8 mouse cellular contexts compared by ENCODE assay signal in the genomic region with DNA sequence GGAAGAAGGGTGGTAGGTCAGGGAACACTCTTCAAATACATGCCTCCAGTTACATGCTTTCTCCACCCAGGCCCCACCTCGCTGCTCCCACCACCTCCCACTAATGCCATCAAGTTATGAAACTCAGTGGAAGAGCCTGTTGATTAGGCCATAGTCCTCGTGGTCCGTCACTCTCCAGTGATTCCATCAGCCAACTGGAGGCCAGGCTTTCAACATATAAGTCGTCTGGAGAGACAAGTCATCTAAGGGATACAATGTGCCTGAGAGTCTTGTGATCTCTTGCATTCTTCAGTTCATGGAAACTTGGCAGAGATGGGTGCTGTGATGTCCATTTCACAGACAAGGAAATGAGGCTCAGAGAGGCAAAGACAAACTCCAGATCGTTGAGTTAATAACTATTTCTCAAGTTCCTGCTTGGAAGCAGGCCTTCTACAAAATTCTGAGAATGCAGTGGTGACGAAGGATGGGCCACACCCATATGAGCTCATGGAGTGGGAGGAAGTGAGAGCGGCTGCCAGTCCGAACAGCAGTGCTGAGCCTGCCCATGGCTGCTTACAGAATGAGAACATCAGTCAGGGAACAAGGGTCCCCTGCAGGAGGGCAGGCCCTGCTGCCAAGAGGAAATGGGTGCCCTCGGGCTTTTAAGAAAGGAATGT. TPM values are rescaled to one million over a fixed set of nuclear protein-coding genes. Genes with fewer than 3 reads are reported as not detected.
DNase-seq lines count a peak whose midpoint lies in the region; ATAC-seq and TF ChIP-seq lines count a peak whose summit lies in the region.

No protein-coding gene starts in this region.

- H3K4me3 ChIP-seq in C2C12 (ENCODE audit: insufficient read depth, poor library complexity, severe bottlenecking) = no peak overlapping the region
- no peak overlapping the region for H3K4me3 ChIP-seq in intestine, embryonic 16.5 days (ENCODE audit: low read length)
- H3K4me3 ChIP-seq in forebrain, embryonic 11.5 days (ENCODE audit: low read depth, low read length) = no peak overlapping the region

- H3K4me2 ChIP-seq in intestine, embryonic 16.5 days (ENCODE audit: low read depth, low read length) = no peak overlapping the region
- H3K4me2 ChIP-seq in forebrain, embryonic 11.5 days (ENCODE audit: low read depth, low read length, severe bottlenecking) = no peak overlapping the region

- no peaks in the 10 kb centered on the region for H3K9me3 ChIP-seq in intestine, embryonic 16.5 days (ENCODE audit: control insufficient read depth, low read length)
- H3K9me3 ChIP-seq in forebrain, embryonic 11.5 days (ENCODE audit: control insufficient read depth, low read length) = no peaks in the 10 kb centered on the region

- no peak overlapping the region for H3K27ac ChIP-seq in intestine, embryonic 16.5 days (ENCODE audit: low read length)
- H3K27ac ChIP-seq in forebrain, embryonic 11.5 days (ENCODE audit: low read depth, low read length) = no peak overlapping the region

- no peaks in the 10 kb centered on the region for H3K27me3 ChIP-seq in C2C12 (ENCODE audit: control insufficient read depth, insufficient read depth, insufficient read length)
- H3K27me3 ChIP-seq in intestine, embryonic 16.5 days (replicated peaks; ENCODE audit: control insufficient read depth, insufficient read depth, low read length) = no peaks in the 10 kb centered on the region
- H3K27me3 ChIP-seq in forebrain, embryonic 11.5 days (ENCODE audit: control insufficient read depth, insufficient read depth, low read length) = no peaks in the 10 kb centered on the region

- H3ac ChIP-seq in C2C12 (ENCODE audit: control insufficient read depth, insufficient read length, low read depth) = no peak overlapping the region

- 52% methylated on average over 9 of the region's 9 CpGs for WGBS in intestine, embryonic 16.5 days
- 80% methylated on average over 9 of the region's 9 CpGs for WGBS in forebrain, embryonic 11.5 days

- no peaks in the 10 kb centered on the region for H3K4me1 ChIP-seq in intestine, embryonic 16.5 days (ENCODE audit: control insufficient read depth, insufficient read depth, low read length)
- no peaks in the 10 kb centered on the region for H3K4me1 ChIP-seq in forebrain, embryonic 11.5 days (replicated peaks; ENCODE audit: control insufficient read depth, insufficient read depth, low read length)

- no peaks in the 10 kb centered on the region for H3K79me3 ChIP-seq in C2C12 (ENCODE audit: low read depth)

- no peaks in the 10 kb centered on the region for H3K36me3 ChIP-seq in C2C12 (ENCODE audit: control insufficient read depth, insufficient read depth)
- H3K36me3 ChIP-seq in intestine, embryonic 16.5 days (ENCODE audit: control insufficient read depth, insufficient read depth, low read length) = no peaks in the 10 kb centered on the region; the same call in 1 of the 2 replicates
- H3K36me3 ChIP-seq in forebrain, embryonic 11.5 days (ENCODE audit: control insufficient read depth, insufficient read depth, low read length) = no peaks in the 10 kb centered on the region; the same call in 1 of the 2 replicates

- TF ChIP-seq CTCF in C2C12 (IDR thresholded peaks at IDR 0.05; ENCODE audit: control insufficient read depth, insufficient read depth, insufficient read length) = no peak

- peak; percentile 10 for DNase-seq in embryo, embryonic 11 days
- no peak for DNase-seq in embryo, embryonic 9.5 days (ENCODE audit: extremely low spot score)
- peak; percentile 80 for DNase-seq in fibroblast of lung, adult 2 months (ENCODE audit: low read depth)
- DNase-seq in lung, postnatal 36 days = peak; percentile 93
- DNase-seq in urinary bladder, postnatal 36 days (ENCODE audit: low spot score in 2 of 2) = peak; percentile 62 to 79
- DNase-seq in forebrain, embryonic 11.5 days (ENCODE audit: low spot score) = no peak

- H3K79me2 ChIP-seq in C2C12 (ENCODE audit: control insufficient read depth, insufficient read depth) = no peaks in the 10 kb centered on the region

- ATAC-seq in intestine, embryonic 16.5 days = peak; percentile 59
- ATAC-seq in forebrain, embryonic 11.5 days (replicated peaks; ENCODE audit: low FRiP score) = no peak

- H3K9ac ChIP-seq in intestine, embryonic 16.5 days (ENCODE audit: low read depth, low read length) = no peak overlapping the region
- H3K9ac ChIP-seq in forebrain, embryonic 11.5 days (ENCODE audit: low read length) = no peak overlapping the region

TF ChIP-seq in C2C12, 6 proteins besides CTCF, POLR2A, EP300 and RAD21:
- TF ChIP-seq CEBPB (IDR thresholded peaks at IDR 0.05; ENCODE audit: low read depth) = no peak
- peak; percentile 22 for TF ChIP-seq MAX (IDR thresholded peaks at IDR 0.05)
- no peak for TF ChIP-seq MYOD1 (IDR thresholded peaks at IDR 0.05; ENCODE audit: control insufficient read depth, insufficient read length, low read depth)
TF ChIP-seq in C2C12: peak in this region for 1.

RNA-seq across cellular contexts. Expression of a gene that starts 40.6 kb away (rescaled TPM):
- polyA plus RNA-seq in C2C12 (2012; fragmentation: generic; extraction: Trizol) = 0.12 TPM
- 17.0 and 17.6 TPM in 2 replicates for polyA plus RNA-seq in intestine, embryonic 16.5 days (2015; fragmentation: Nextera tagmentation; extraction: Ambion mirVana)
- polyA plus RNA-seq in forebrain, embryonic 11.5 days (2014; fragmentation: Nextera tagmentation; extraction: Ambion mirVana) = 18.7 and 22.5 TPM in 2 replicates

Comparison
In these comparisons a context has a peak if more than half of its experiments do, and no peak if none do; other contexts are left out.
1. DNase-seq: peak in embryo, embryonic 11 days (single experiment), fibroblast of lung, adult 2 months (single experiment), lung, postnatal 36 days (single experiment) and urinary bladder, postnatal 36 days (2 of 2); none in embryo, embryonic 9.5 days (single experiment) and forebrain, embryonic 11.5 days (single experiment).
2. RNA of a gene that starts 40.6 kb away (polyA plus RNA-seq): 18.7 to 22.5 TPM in forebrain, embryonic 11.5 days and 17.0 to 17.6 TPM in intestine, embryonic 16.5 days; 0.12 TPM in C2C12 (single experiment); every median in the first group is over 10 times any median in the second.